Comparison of ENCODE assay signal across 7 mouse cellular contexts in genomic region chr6:99028989-99029305, GRCm38 (mm10).
DNase-seq lines count a peak whose midpoint lies in the region; ATAC-seq and TF ChIP-seq lines count a peak whose summit lies in the region.

No protein-coding gene starts in this region.

- H3K27me3 ChIP-seq in lung, embryonic 16.5 days (ENCODE audit: control insufficient read depth, insufficient read depth, low read depth, low read length): no peaks in the 10 kb centered on the region; the same call in 1 of the 2 replicates
- H3K27me3 ChIP-seq in limb, embryonic 12.5 days: peaks cover 36% of the 10 kb centered on the region
- no peaks in the 10 kb centered on the region for H3K27me3 ChIP-seq in small intestine, adult 2 months (ENCODE audit: control insufficient read depth, insufficient read depth, low read length)

- no peak for DNase-seq in lung, postnatal 25 days (ENCODE audit: low spot score)
- DNase-seq in urinary bladder, postnatal 36 days (ENCODE audit: low spot score in 2 of 2): no peak

- H3K4me2 ChIP-seq in lung, embryonic 16.5 days (ENCODE audit: low read depth, low read length): peak overlapping the region; percentile 77
- peak overlapping the region; percentile 88 for H3K4me2 ChIP-seq in limb, embryonic 12.5 days

- H3K4me3 ChIP-seq in lung, embryonic 16.5 days (ENCODE audit: low read length): peak overlapping the region; percentile 79
- peak overlapping the region; percentile 78 for H3K4me3 ChIP-seq in embryonic fibroblast, embryonic 13.5 days (ENCODE audit: insufficient read depth, low read length)
- peak overlapping the region; percentile 69 for H3K4me3 ChIP-seq in limb, embryonic 12.5 days (replicated peaks)
- H3K4me3 ChIP-seq in small intestine, adult 2 months (ENCODE audit: low read depth, low read length): peak overlapping the region; percentile 89

- peak overlapping the region; percentile 95 for H3K27ac ChIP-seq in lung, embryonic 16.5 days (ENCODE audit: low read length)
- H3K27ac ChIP-seq in embryonic fibroblast, embryonic 13.5 days (ENCODE audit: insufficient read depth, low read length): peak overlapping the region; percentile 86
- H3K27ac ChIP-seq in limb, embryonic 12.5 days: peak overlapping the region; percentile 87
- H3K27ac ChIP-seq in small intestine, adult 2 months (ENCODE audit: insufficient read depth, low read depth, low read length): 0 out of 2 replicates have a peak overlapping the region, but pooled peaks have one; percentile 34

- TF ChIP-seq CTCF in embryonic fibroblast, embryonic 13.5 days (IDR thresholded peaks at IDR 0.05; ENCODE audit: borderline replicate concordance, insufficient read depth, low read length): no peak
- no peak for TF ChIP-seq CTCF in small intestine, adult 2 months (IDR thresholded peaks at IDR 0.05; ENCODE audit: extremely low read depth, insufficient read length, insufficient replicate concordance, low read depth, low read length)

- no peak for ATAC-seq in lung, embryonic 16.5 days (ENCODE audit: low read depth)
- ATAC-seq in limb, embryonic 12.5 days (ENCODE audit: insufficient number of reproducible peaks, insufficient read depth, low FRiP score, low TSS enrichment, low read depth): no peak
- ATAC-seq in megakaryocyte progenitor cell, adult 5-6 weeks (replicated peaks; ENCODE audit: poor library complexity): no peak

- H3K4me1 ChIP-seq in lung, embryonic 16.5 days (replicated peaks; ENCODE audit: control insufficient read depth, insufficient read depth, low read length): peaks cover 15% of the 10 kb centered on the region
- peaks cover 8% of the 10 kb centered on the region for H3K4me1 ChIP-seq in embryonic fibroblast, embryonic 13.5 days (ENCODE audit: control insufficient read depth, insufficient read depth, low read length)
- peaks cover 55% of the 10 kb centered on the region for H3K4me1 ChIP-seq in limb, embryonic 12.5 days (replicated peaks)
- peaks cover 9% of the 10 kb centered on the region for H3K4me1 ChIP-seq in small intestine, adult 2 months (ENCODE audit: control insufficient read depth, insufficient read depth, insufficient read length, low read length)

- peak overlapping the region; percentile 91 for H3K9ac ChIP-seq in lung, embryonic 16.5 days (ENCODE audit: low read length)
- peak overlapping the region; percentile 80 for H3K9ac ChIP-seq in limb, embryonic 12.5 days (replicated peaks)

- no peak for TF ChIP-seq POLR2A in embryonic fibroblast, embryonic 13.5 days (IDR thresholded peaks at IDR 0.05; ENCODE audit: low read depth, low read length)
- TF ChIP-seq POLR2A in small intestine, adult 2 months (IDR thresholded peaks at IDR 0.05; ENCODE audit: low read depth, low read length): no peak

- H3K36me3 ChIP-seq in lung, embryonic 16.5 days (ENCODE audit: control insufficient read depth, insufficient read depth, low read length): no peaks in the 10 kb centered on the region
- H3K36me3 ChIP-seq in limb, embryonic 12.5 days: no peaks in the 10 kb centered on the region
- H3K36me3 ChIP-seq in small intestine, adult 2 months (ENCODE audit: control insufficient read depth, insufficient read depth, low read length): no peaks in the 10 kb centered on the region

- no peaks in the 10 kb centered on the region for H3K9me3 ChIP-seq in lung, embryonic 16.5 days (ENCODE audit: control insufficient read depth, low read length)
- no peaks in the 10 kb centered on the region for H3K9me3 ChIP-seq in limb, embryonic 12.5 days

- 3% methylated on average over 6 of the region's 6 CpGs for WGBS in lung, embryonic 16.5 days
- WGBS in limb, embryonic 12.5 days: 2% methylated on average over 6 of the region's 6 CpGs
- WGBS in small intestine, adult 2 months: 4% methylated on average over 6 of the region's 6 CpGs

Comparison
In these comparisons a context has a peak if more than half of its experiments do, and no peak if none do; other contexts are left out.
1. H3K27ac ChIP-seq: peak in every context shown above with its lines; median percentile 95 in lung, embryonic 16.5 days; 87 in limb, embryonic 12.5 days; 86 in embryonic fibroblast, embryonic 13.5 days; 34 in small intestine, adult 2 months.